Comparison of ENCODE assay signal across 7 mouse cellular contexts in the genomic region with DNA sequence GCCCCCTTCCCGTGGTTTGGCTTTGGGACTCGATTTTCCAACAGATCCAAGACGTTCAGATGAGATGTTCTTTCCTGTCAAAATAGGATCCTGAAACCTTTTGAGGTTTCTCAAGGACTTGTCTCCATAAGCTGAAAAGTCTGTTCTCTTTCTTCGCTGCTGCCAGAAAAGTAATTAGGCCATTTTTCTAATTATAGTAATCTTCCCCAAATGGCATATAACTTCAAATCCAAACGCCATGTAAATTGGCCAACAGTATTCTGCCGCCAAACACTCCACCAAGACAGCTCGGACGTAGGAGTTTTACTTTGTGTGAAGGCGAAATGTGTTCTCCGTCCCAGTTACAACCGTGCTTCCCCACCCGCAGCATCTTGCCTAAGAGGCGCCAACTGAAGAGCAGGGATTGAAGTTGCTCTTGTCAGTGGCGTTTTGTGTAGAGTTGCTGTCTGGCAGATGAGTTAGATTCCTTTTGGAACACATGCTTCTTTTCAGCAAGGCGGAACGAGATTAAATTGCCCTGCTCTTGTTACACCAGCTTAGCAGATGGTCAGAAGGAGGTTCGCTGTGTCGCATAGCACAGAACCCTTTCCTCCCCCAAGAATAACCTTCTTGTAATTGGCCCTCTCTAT.
DNase-seq lines count a peak whose midpoint lies in the region; ATAC-seq and TF ChIP-seq lines count a peak whose summit lies in the region.

No protein-coding gene starts in this region.

- WGBS in embryonic facial prominence, embryonic 15.5 days: 7% methylated on average over 18 of the region's 18 CpGs

- ATAC-seq in embryonic facial prominence, embryonic 15.5 days (ENCODE audit: insufficient number of reproducible peaks, low FRiP score, low TSS enrichment, low read depth): peak; percentile 69

- no peaks in the 10 kb centered on the region for H3K36me3 ChIP-seq in embryonic facial prominence, embryonic 15.5 days

- H3K4me1 ChIP-seq in embryonic facial prominence, embryonic 15.5 days: peaks cover 29% of the 10 kb centered on the region

- peak overlapping the region; percentile 61 for H3K4me2 ChIP-seq in embryonic facial prominence, embryonic 15.5 days (replicated peaks)

- H3K27ac ChIP-seq in embryonic facial prominence, embryonic 15.5 days (replicated peaks): peak overlapping the region; percentile 71
- H3K27ac ChIP-seq in layer of hippocampus, adult 2 months: no peak overlapping the region

- H3K9ac ChIP-seq in embryonic facial prominence, embryonic 15.5 days: no peak overlapping the region; the same call in 1 of the 2 replicates

- TF ChIP-seq CTCF in layer of hippocampus, adult 2 months (conservative IDR thresholded peaks at IDR 0.05): no peak

- DNase-seq in ES-CJ7 (ENCODE audit: low read depth, low spot score) (peak; percentile 40), R1 (ENCODE audit: low read depth, low spot score) (peak; percentile 28)
- peak; percentile 19 to 55 for DNase-seq in layer of hippocampus, adult 2 months (ENCODE audit: low spot score in 2 of 2)
- peak; percentile 5 for DNase-seq in lung, postnatal 14 days
- DNase-seq in telencephalon, adult 2 months (ENCODE audit: low read depth, low spot score): peak; percentile 79
- no peak for DNase-seq in c-Kit-positive CD71-positive TER-119-positive erythroid progenitor cells, embryonic 14.5 days (ENCODE audit: low spot score)

- no peaks in the 10 kb centered on the region for H3K27me3 ChIP-seq in embryonic facial prominence, embryonic 15.5 days

- peak overlapping the region; percentile 35 for H3K4me3 ChIP-seq in embryonic facial prominence, embryonic 15.5 days (replicated peaks)
- H3K4me3 ChIP-seq in layer of hippocampus, adult 2 months: peak overlapping the region; percentile 19

- no peaks in the 10 kb centered on the region for H3K9me3 ChIP-seq in embryonic facial prominence, embryonic 15.5 days (replicated peaks)
